Mouse (Mus musculus): ENCODE measurements at regions not wholly inside any gene's neighbourhood (a gene's known extent, or its start where the extent isn't known, plus 50 kb on each side); places are given as distances from the start of the nearest gene placed in this dataset.
A peak's percentile ranks its signal among the peaks of the same experiment; 100 is the strongest.
"Not testable (repeated sequence)": the region's sequence is repeated elsewhere in the genome, so short reads cannot be mapped to it uniquely, and the experiment has no call there.

- H3K4me2 ChIP-seq (ENCODE audit: low read depth), result no peak overlapping the region
- no peaks in the 10 kb centered on the region for H3K36me3 ChIP-seq (ENCODE audit: control insufficient read depth, insufficient read depth, low read length)
- H3K27ac ChIP-seq (ENCODE audit: low read depth, low read length), result no peak overlapping the region
- no peaks in the 10 kb centered on the region for H3K9me3 ChIP-seq (ENCODE audit: control insufficient read depth, low read length)
- 76% methylated on average over 3 of the region's 3 CpGs for whole genome bisulfite sequencing
- H3K4me3 ChIP-seq (ENCODE audit: low read depth, low read length), result no peak overlapping the region
- ATAC-seq (ENCODE audit: insufficient read depth, low FRiP score, low TSS enrichment) (no peak), DNase-seq (ENCODE audit: low spot score) (no peak)
- no peaks in the 10 kb centered on the region for H3K27me3 ChIP-seq (ENCODE audit: control insufficient read depth, insufficient read depth, low read length)
- no peak overlapping the region for H3K9ac ChIP-seq (ENCODE audit: low read length)
- no peaks in the 10 kb centered on the region for H3K4me1 ChIP-seq (ENCODE audit: control insufficient read depth, insufficient read depth, low read length)
These were observed 307.0 kb upstream of the Lrrn1 start for GRCm38 (mm10) chr6:107222602-107223001.

DNA sequence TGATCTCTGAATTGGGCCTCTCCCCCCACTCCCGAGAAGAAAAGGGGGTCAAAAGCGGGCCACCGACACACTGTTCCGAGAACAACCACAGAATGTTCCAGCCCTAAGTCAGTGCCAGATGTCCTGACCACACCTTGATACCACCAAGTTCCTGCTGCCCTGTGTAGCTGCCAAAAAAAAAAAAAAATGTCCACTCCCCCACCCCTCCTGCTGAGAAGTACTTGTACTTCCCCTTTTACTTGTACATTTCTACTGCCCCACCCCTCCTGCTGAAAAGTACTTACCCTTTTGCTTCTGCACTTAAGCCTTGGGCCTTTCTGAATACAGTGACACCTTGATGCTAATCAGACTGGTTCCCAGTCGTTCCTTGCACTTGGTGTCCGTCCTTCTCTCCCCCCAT lies 299.7 kb upstream of the Lrrn1 start:
- H3K27ac ChIP-seq (ENCODE audit: low read depth, low read length); ATAC-seq (ENCODE audit: insufficient read depth, low FRiP score, low TSS enrichment); H3K27me3 ChIP-seq (ENCODE audit: control insufficient read depth, insufficient read depth, low read length); H3K4me1 ChIP-seq (ENCODE audit: control insufficient read depth, insufficient read depth, low read length); H3K4me3 ChIP-seq (ENCODE audit: low read depth, low read length); H3K9ac ChIP-seq (ENCODE audit: low read length); DNase-seq (ENCODE audit: low spot score); H3K36me3 ChIP-seq (ENCODE audit: control insufficient read depth, insufficient read depth, low read length); H3K9me3 ChIP-seq (ENCODE audit: control insufficient read depth, low read length); H3K4me2 ChIP-seq (ENCODE audit: low read depth): not testable (repeated sequence)
- WGBS, result 92% methylated on average over 6 of the region's 6 CpGs

DNA sequence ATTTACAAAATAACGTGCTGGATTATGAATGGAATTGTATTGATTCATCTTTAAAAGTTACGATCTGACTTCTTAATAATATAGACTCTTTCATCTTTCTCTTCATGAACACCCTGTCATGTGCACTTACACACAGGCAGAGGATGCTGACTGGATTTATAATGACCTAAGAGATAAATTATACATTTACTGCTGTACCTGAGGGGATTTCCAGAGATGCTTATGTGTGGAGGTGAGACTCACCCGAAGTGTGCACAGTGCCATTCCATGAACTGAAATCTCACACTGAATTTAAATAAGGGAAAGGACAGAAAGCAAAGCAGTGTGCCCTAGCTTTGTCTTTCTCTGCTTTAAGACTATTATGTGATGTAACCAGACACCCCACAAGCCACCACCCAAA lies 291.9 kb upstream of the Lrrn1 start:
- Histone ChIP-seq H3K27ac (ENCODE audit: low read depth, low read length) (no peak overlapping the region), H3K9me3 (ENCODE audit: control insufficient read depth, low read length) (no peaks in the 10 kb centered on the region), H3K4me3 (ENCODE audit: low read depth, low read length) (no peak overlapping the region), H3K4me2 (ENCODE audit: low read depth) (no peak overlapping the region), H3K9ac (ENCODE audit: low read length) (no peak overlapping the region), H3K27me3 (ENCODE audit: control insufficient read depth, insufficient read depth, low read length) (no peaks in the 10 kb centered on the region), H3K36me3 (ENCODE audit: control insufficient read depth, insufficient read depth, low read length) (no peaks in the 10 kb centered on the region), H3K4me1 (ENCODE audit: control insufficient read depth, insufficient read depth, low read length) (no peaks in the 10 kb centered on the region)
- WGBS, result 80% methylated on average over 3 of the region's 3 CpGs
- DNase-seq (ENCODE audit: low spot score) (no peak), ATAC-seq (ENCODE audit: insufficient read depth, low FRiP score, low TSS enrichment) (no peak)

DNA sequence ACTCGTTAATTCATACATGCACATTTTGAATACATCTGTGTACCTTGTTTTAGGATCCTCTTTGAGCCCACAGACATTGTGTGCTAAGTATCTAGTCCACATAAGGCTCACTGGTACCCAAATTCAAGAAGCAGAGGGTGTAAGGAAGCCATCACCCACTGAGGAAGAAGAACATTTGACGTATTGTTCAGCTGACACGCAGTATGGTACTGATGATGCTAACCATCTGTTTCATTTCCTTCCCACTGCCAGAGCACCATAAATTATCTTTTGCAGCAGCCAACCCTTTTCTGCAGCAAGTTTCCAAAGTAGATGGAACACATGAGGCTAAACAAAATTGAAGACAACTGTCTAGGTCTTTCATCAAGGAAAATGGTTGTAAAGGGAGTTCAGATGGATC lies 285.6 kb upstream of the Lrrn1 start:
- DNase-seq (ENCODE audit: low spot score) (no peak), ATAC-seq (ENCODE audit: insufficient read depth, low FRiP score, low TSS enrichment) (no peak)
- WGBS, result 61% methylated on average over 3 of the region's 3 CpGs

DNA sequence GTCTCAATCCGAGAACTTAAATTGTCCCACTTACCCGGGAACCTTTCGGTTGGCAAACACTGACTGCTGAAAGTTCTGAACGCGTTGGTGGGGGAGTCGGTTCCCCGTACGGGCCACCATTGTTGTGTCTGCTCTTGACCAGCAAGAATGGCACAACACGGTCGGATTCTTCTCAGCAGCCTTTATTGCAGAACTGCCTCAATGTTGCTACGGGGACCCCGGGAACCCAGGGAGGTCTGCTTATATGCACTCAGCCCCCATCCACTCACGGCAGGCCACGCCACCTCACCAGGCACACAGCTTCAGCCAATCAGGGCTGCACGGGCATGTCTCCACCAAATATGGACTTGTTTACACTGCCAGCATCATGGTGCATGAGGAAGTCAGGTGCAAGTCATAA lies 249.2 kb upstream of the Lrrn1 start:
- 91% methylated on average over 15 of the region's 15 CpGs for WGBS
- Histone ChIP-seq H3K4me1 (ENCODE audit: control insufficient read depth, insufficient read depth, low read length) (no peaks in the 10 kb centered on the region), H3K9ac (ENCODE audit: low read length) (no peak overlapping the region), H3K4me2 (ENCODE audit: low read depth) (no peak overlapping the region), H3K36me3 (ENCODE audit: control insufficient read depth, insufficient read depth, low read length) (no peaks in the 10 kb centered on the region), H3K9me3 (ENCODE audit: control insufficient read depth, low read length) (no peaks in the 10 kb centered on the region), H3K27me3 (ENCODE audit: control insufficient read depth, insufficient read depth, low read length) (no peaks in the 10 kb centered on the region), H3K27ac (ENCODE audit: low read depth, low read length) (no peak overlapping the region), H3K4me3 (ENCODE audit: low read depth, low read length) (no peak overlapping the region)
- no peak for DNase-seq (ENCODE audit: low spot score)
- ATAC-seq (ENCODE audit: insufficient read depth, low FRiP score, low TSS enrichment), result no peak

More for the DNA sequence above, 285.6 kb upstream of the Lrrn1 start:
- no peak overlapping the region for H3K27ac ChIP-seq (ENCODE audit: low read depth, low read length)
- H3K27me3 ChIP-seq (ENCODE audit: control insufficient read depth, insufficient read depth, low read length), result no peaks in the 10 kb centered on the region
- no peak overlapping the region for H3K4me3 ChIP-seq (ENCODE audit: low read depth, low read length)
- H3K4me2 ChIP-seq (ENCODE audit: low read depth), result no peak overlapping the region
- no peaks in the 10 kb centered on the region for H3K9me3 ChIP-seq (ENCODE audit: control insufficient read depth, low read length)
- no peak overlapping the region for H3K9ac ChIP-seq (ENCODE audit: low read length)
- H3K36me3 ChIP-seq (ENCODE audit: control insufficient read depth, insufficient read depth, low read length), result no peaks in the 10 kb centered on the region
- H3K4me1 ChIP-seq (ENCODE audit: control insufficient read depth, insufficient read depth, low read length), result no peaks in the 10 kb centered on the region

GRCm38 (mm10) chr6:107290850-107291249 lies 238.7 kb upstream of the Lrrn1 start:
- Histone ChIP-seq H3K4me2 (ENCODE audit: low read depth) (no peak overlapping the region), H3K27ac (ENCODE audit: low read depth, low read length) (no peak overlapping the region), H3K9ac (ENCODE audit: low read length) (no peak overlapping the region), H3K27me3 (ENCODE audit: control insufficient read depth, insufficient read depth, low read length) (no peaks in the 10 kb centered on the region), H3K4me1 (ENCODE audit: control insufficient read depth, insufficient read depth, low read length) (no peaks in the 10 kb centered on the region), H3K4me3 (ENCODE audit: low read depth, low read length) (no peak overlapping the region), H3K9me3 (ENCODE audit: control insufficient read depth, low read length) (no peaks in the 10 kb centered on the region), H3K36me3 (ENCODE audit: control insufficient read depth, insufficient read depth, low read length) (no peaks in the 10 kb centered on the region)
- 92% methylated on average over 3 of the region's 3 CpGs for WGBS
- no peak for ATAC-seq (ENCODE audit: insufficient read depth, low FRiP score, low TSS enrichment)
- no peak for DNase-seq (ENCODE audit: low spot score)

- no peaks in the 10 kb centered on the region for H3K9me3 ChIP-seq (ENCODE audit: control insufficient read depth, low read length)
- ATAC-seq (ENCODE audit: insufficient read depth, low FRiP score, low TSS enrichment) (peak; percentile 90), DNase-seq (ENCODE audit: low spot score) (no peak)
- no peak overlapping the region for H3K4me2 ChIP-seq (ENCODE audit: low read depth)
- no peaks in the 10 kb centered on the region for H3K36me3 ChIP-seq (ENCODE audit: control insufficient read depth, insufficient read depth, low read length)
- no peak overlapping the region for H3K27ac ChIP-seq (ENCODE audit: low read depth, low read length)
- H3K4me3 ChIP-seq (ENCODE audit: low read depth, low read length), result no peak overlapping the region
- WGBS, result 83% methylated on average over 1 of the region's 1 CpGs
- H3K9ac ChIP-seq (ENCODE audit: low read length), result no peak overlapping the region
- no peaks in the 10 kb centered on the region for H3K27me3 ChIP-seq (ENCODE audit: control insufficient read depth, insufficient read depth, low read length)
- H3K4me1 ChIP-seq (ENCODE audit: control insufficient read depth, insufficient read depth, low read length), result no peaks in the 10 kb centered on the region
These were observed 225.7 kb upstream of the Lrrn1 start for GRCm38 (mm10) chr6:107303676-107304369.

- H3K36me3 ChIP-seq (ENCODE audit: control insufficient read depth, insufficient read depth, low read length), result no peaks in the 10 kb centered on the region
- H3K4me2 ChIP-seq (ENCODE audit: low read depth), result no peak overlapping the region
- H3K9ac ChIP-seq (ENCODE audit: low read length), result no peak overlapping the region
- H3K9me3 ChIP-seq (ENCODE audit: control insufficient read depth, low read length), result no peaks in the 10 kb centered on the region
- WGBS, result 85% methylated on average over 1 of the region's 1 CpGs
- DNase-seq (ENCODE audit: low spot score) (no peak), ATAC-seq (ENCODE audit: insufficient read depth, low FRiP score, low TSS enrichment) (no peak)
- no peaks in the 10 kb centered on the region for H3K27me3 ChIP-seq (ENCODE audit: control insufficient read depth, insufficient read depth, low read length)
- no peak overlapping the region for H3K27ac ChIP-seq (ENCODE audit: low read depth, low read length)
- H3K4me3 ChIP-seq (ENCODE audit: low read depth, low read length), result no peak overlapping the region
- no peaks in the 10 kb centered on the region for H3K4me1 ChIP-seq (ENCODE audit: control insufficient read depth, insufficient read depth, low read length)
These were observed 210.0 kb upstream of the Lrrn1 start for GRCm38 (mm10) chr6:107319565-107319964.

GRCm38 (mm10) chr6:107350503-107350902 lies 179.1 kb upstream of the Lrrn1 start:
- WGBS, result 80% methylated on average over 4 of the region's 4 CpGs
- no peaks in the 10 kb centered on the region for H3K36me3 ChIP-seq (ENCODE audit: control insufficient read depth, insufficient read depth, low read length)
- ATAC-seq (ENCODE audit: insufficient read depth, low FRiP score, low TSS enrichment) (no peak), DNase-seq (ENCODE audit: low spot score) (no peak)
- H3K4me1 ChIP-seq (ENCODE audit: control insufficient read depth, insufficient read depth, low read length), result no peaks in the 10 kb centered on the region
- no peak overlapping the region for H3K4me2 ChIP-seq (ENCODE audit: low read depth)
- H3K27ac ChIP-seq (ENCODE audit: low read depth, low read length), result no peak overlapping the region
- H3K9ac ChIP-seq (ENCODE audit: low read length), result no peak overlapping the region
- H3K27me3 ChIP-seq (ENCODE audit: control insufficient read depth, insufficient read depth, low read length), result no peaks in the 10 kb centered on the region
- no peaks in the 10 kb centered on the region for H3K9me3 ChIP-seq (ENCODE audit: control insufficient read depth, low read length)
- H3K4me3 ChIP-seq (ENCODE audit: low read depth, low read length), result no peak overlapping the region
